Mouse (Mus musculus): ENCODE data around the gene BC025920. TPM values are rescaled to one million over a fixed set of nuclear protein-coding genes. Genes with fewer than 3 reads are reported as not detected.
A peak's percentile ranks its signal among the peaks of the same experiment; 100 is the strongest.

BC025920 gene
- polyA plus RNA-seq, 1 experiment from 2014 or later, result 1.6 TPM

DNA sequence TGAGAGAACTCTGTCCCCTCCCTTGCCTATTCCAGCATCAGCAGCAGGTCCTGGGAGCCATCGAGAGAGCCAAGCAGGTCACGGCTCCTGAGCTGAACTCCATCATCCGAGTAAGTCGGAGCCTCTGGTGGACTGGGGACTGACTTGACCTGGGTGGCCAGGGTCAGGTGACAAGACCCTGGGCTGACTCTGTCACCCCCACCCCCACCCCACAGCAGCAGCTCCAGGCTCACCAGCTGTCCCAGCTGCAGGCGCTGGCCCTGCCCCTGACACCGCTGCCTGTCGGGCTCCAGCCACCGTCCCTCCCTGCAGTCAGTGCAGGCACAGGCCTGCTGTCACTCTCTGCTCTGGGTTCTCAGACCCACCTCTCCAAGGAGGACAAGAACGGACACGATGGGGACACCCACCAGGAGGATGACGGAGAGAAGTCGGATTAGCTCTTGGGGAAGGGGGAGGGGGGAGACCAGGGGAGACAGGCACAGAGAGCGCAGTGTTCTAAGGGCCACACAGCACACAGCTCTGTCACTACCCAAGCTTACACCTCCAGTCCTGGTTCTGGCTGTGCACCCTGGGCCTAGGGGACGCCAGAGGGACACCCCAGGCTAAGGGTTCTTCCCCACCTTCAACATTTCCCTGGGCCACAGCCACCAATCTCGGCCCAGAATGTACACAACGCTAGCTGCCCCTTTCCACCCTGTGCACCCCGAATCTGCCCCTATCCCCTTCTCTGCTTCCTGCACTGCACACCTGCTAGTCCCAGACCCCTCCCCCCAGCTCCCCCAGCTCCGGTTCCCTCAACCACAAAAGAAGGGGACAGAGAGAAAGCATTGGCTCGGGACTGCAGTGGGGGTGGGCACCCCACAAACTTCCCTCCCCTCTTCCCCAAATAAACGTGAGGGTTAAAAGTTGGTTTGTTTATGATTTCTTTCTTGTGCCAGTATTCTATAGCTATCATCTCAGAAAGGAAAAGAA lies 40.5 kb upstream of the BC025920 start:
- H3K9ac ChIP-seq, result no peak overlapping the region
- H3K4me3 ChIP-seq, result no peak overlapping the region
- H3K36me3 ChIP-seq, result peaks cover 38% of the 10 kb centered on the region
- H3K4me2 ChIP-seq (replicated peaks), result no peak overlapping the region; the same call in 1 of the 2 replicates
- no peaks in the 10 kb centered on the region for H3K27me3 ChIP-seq
- H3K4me1 ChIP-seq, result peaks cover 83% of the 10 kb centered on the region
- no peak for ATAC-seq (ENCODE audit: insufficient number of reproducible peaks, insufficient read depth, low FRiP score, low TSS enrichment)
- H3K27ac ChIP-seq, result no peak overlapping the region
- 28% methylated on average over 20 of the region's 20 CpGs for WGBS
- H3K9me3 ChIP-seq, result no peaks in the 10 kb centered on the region

DNA sequence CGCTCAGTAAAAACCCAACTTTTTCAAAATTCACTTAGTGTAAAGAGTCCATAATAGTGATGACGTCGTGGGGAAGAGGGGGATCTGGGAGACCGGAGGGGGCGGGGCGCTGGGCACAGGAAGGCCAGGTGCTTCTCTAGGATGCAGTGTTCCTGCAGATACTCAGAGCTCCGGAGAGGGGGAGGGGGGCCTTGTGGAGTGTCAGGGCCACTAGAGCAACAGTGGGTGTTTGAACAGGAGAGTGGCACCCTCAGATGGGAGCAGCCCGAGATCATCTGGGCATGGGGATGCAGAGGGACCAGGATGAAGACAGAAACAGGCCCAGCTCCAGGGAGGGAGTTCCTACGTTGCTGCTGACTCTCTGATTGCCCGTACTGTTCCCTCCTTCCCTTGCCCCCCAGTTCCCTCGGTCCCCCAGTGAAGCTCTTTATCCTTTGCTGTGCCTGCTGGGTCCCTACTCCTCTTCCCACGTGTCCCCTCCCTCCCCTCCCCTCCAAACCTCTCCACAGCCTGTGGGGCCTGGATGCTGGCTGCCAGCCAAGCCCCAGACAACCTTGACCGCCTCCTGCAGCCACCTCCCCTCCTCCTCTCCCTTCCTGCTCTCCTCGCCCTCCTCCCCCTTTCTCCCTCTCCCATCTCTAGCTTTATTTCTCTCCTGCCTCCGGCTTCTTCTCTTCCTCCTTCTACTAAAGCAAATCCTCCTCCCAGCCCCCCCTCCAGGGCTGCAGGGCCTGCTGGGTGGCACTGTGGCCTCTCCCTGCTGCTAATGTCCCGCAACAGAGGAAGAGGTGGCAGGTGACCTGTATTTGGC lies 37.5 kb upstream of the BC025920 start:
- Histone ChIP-seq H3K27me3 (0 out of 2 replicates have a peak, but pooled peaks cover 3% of the 10 kb centered on the region), H3K4me3 (no peak overlapping the region), H3K36me3 (peaks cover 31% of the 10 kb centered on the region), H3K9ac (0 out of 2 replicates have a peak overlapping the region, but pooled peaks have one; percentile 8), H3K4me1 (peaks cover 75% of the 10 kb centered on the region), H3K9me3 (no peaks in the 10 kb centered on the region), H3K27ac (peak overlapping the region; percentile 93), H3K4me2 (replicated peaks) (peak overlapping the region; percentile 40)
- 0 out of 2 replicates have a peak, but pooled peaks have one; percentile 0 for ATAC-seq (ENCODE audit: insufficient number of reproducible peaks, insufficient read depth, low FRiP score, low TSS enrichment)
- WGBS, result 8% methylated on average over 15 of the region's 16 CpGs

DNA sequence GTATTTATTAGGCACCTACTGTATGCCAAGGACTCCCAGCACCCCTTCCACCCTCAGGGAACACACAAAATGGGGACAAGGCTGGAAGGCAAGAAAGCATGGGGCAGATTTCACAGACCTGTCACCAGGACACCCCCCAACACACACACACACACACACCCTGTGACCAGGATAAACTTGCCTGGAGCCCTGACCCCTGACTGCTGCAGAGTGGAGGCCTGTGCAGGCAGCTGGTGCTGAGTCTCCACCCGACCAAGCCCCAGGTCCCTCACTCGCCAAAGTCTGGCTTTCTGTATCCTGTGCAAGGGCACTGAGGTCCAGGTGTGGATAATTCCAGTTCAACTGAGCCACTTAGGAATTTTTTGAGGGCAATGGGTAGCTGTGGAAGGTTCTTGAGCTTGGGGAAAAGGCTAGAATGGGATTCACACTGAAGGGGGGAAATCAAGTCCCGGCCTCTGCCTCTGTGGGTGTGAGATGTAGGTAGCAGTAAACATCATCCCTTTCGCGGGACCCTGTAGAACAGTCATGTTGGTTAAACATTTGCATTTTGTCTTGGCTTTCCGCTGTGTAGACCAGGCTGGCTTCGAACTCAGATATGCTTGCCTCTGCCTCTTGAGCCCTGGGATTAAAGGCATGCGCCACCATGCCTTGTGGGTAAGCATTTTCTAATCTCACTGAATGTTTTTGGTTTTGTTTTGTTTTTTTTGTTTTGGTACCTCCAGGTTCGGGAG lies 36.4 kb upstream of the BC025920 start:
- peak overlapping the region; percentile 93 for H3K27ac ChIP-seq
- ATAC-seq (ENCODE audit: insufficient number of reproducible peaks, insufficient read depth, low FRiP score, low TSS enrichment), result no peak
- H3K27me3 ChIP-seq, result peaks cover 13% of the 10 kb centered on the region; the same call in 1 of the 2 replicates
- H3K9me3 ChIP-seq, result no peaks in the 10 kb centered on the region
- 0 out of 2 replicates have a peak overlapping the region, but pooled peaks have one; percentile 52 for H3K4me2 ChIP-seq (replicated peaks)
- peaks cover 74% of the 10 kb centered on the region for H3K4me1 ChIP-seq
- 33% methylated on average over 9 of the region's 9 CpGs for WGBS
- H3K9ac ChIP-seq, result no peak overlapping the region
- H3K4me3 ChIP-seq, result no peak overlapping the region
- peaks cover 25% of the 10 kb centered on the region for H3K36me3 ChIP-seq

DNA sequence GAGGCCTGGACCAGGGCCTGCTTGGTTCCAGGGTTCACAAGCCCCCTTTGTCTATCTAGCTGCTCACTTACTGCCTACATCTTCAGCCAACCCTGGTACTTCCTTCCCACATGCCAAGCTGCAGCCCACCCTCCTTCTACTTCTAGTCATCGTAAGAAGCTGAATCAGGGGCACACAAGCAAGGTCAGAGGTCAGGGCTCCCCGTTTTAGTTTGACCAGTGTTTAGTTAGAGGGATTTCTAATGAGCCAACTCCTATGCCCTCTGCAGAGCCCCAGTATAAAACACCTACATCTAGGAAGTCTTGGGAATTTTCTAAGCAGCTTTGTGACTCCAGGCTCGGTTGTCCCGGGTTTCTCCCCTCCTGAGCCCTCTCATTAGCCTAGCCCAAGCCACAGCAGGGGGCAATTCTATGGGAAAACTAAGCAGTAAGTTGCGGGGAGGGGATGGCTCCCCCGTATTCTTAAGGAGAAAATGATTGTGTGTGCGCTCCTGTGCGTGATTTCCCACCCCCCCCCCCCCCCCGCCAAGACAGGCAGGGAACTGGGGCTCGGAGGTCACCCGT lies 35.8 kb upstream of the BC025920 start:
- H3K4me2 ChIP-seq (replicated peaks), result peak overlapping the region; percentile 52
- peaks cover 71% of the 10 kb centered on the region for H3K4me1 ChIP-seq
- H3K4me3 ChIP-seq, result 0 out of 2 replicates have a peak overlapping the region, but pooled peaks have one; percentile 1
- WGBS, result under 1% methylated on average over 10 of the region's 11 CpGs
- peaks cover 19% of the 10 kb centered on the region for H3K36me3 ChIP-seq
- H3K9ac ChIP-seq, result no peak overlapping the region
- peaks cover 13% of the 10 kb centered on the region; the same call in 1 of the 2 replicates for H3K27me3 ChIP-seq
- H3K27ac ChIP-seq, result peak overlapping the region; percentile 93
- no peak for ATAC-seq (ENCODE audit: insufficient number of reproducible peaks, insufficient read depth, low FRiP score, low TSS enrichment)
- H3K9me3 ChIP-seq, result no peaks in the 10 kb centered on the region

DNA sequence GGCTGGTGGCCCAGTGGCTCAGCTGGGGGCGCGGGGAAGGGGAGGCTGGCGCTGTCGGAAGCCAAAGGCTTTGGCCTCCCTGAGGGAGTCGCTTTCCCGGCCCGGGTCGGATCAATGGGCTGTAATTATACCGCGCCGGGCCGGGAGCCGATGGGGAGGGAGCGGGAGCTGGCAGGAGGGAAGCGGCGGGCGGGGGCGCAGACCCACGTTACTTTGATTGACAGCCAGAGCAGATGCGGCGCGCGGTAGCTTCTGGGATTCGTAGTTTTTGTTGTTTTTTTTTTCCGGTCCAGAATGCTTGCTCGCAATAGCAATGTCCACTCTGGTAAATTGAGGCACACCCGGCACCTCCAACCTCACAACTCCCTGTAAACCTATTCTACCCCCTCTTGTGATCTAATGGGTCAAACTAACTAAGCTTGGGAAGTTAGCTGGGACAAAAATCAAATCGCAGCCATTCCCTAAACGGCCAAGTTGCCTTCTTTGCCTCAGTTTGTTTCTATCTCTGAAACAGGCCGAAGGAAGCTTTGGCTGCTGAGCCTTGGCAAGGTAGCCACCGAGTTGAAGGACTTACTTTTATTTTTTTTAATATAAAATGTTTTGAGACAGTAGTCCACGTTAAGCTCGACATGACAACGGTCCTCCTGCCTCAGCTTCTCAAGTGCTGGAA lies 35.1 kb upstream of the BC025920 start:
- Histone ChIP-seq H3K9ac (no peak overlapping the region), H3K9me3 (no peaks in the 10 kb centered on the region), H3K36me3 (peaks cover 13% of the 10 kb centered on the region), H3K27me3 (peaks cover 13% of the 10 kb centered on the region; the same call in 1 of the 2 replicates), H3K27ac (peak overlapping the region; percentile 93), H3K4me1 (peaks cover 73% of the 10 kb centered on the region), H3K4me3 (peak overlapping the region; percentile 28), H3K4me2 (replicated peaks) (peak overlapping the region; percentile 52)
- ATAC-seq (ENCODE audit: insufficient number of reproducible peaks, insufficient read depth, low FRiP score, low TSS enrichment), result peak; percentile 67
- under 1% methylated on average over 34 of the region's 34 CpGs for WGBS

DNA sequence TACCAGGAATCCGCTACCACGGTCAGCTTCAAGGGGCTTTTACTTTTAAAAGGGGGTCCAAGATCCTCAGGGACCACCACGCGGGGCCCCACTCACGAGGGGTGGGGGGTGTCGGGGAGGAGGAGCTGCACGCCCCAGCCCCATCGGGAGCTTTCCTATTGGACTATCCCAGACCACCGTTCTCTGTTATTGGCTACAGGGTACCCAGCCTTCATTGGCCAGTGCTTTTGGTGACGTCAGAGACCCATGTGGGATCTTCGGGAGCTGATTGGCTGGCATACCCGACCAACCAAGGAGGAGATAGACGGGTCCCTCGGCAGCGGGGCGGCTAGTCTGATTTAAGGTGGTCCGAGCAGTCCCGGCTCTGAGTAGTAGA lies 34.6 kb upstream of the BC025920 start:
- Histone ChIP-seq H3K9ac (no peak overlapping the region), H3K27ac (peak overlapping the region; percentile 93), H3K27me3 (peaks cover 17% of the 10 kb centered on the region; the same call in 1 of the 2 replicates), H3K4me1 (peaks cover 77% of the 10 kb centered on the region), H3K36me3 (peaks cover 8% of the 10 kb centered on the region), H3K4me3 (peak overlapping the region; percentile 28), H3K9me3 (no peaks in the 10 kb centered on the region), H3K4me2 (replicated peaks) (peak overlapping the region; percentile 52)
- 1% methylated on average over 18 of the region's 18 CpGs for WGBS
- peak; percentile 89 for ATAC-seq (ENCODE audit: insufficient number of reproducible peaks, insufficient read depth, low FRiP score, low TSS enrichment)

DNA sequence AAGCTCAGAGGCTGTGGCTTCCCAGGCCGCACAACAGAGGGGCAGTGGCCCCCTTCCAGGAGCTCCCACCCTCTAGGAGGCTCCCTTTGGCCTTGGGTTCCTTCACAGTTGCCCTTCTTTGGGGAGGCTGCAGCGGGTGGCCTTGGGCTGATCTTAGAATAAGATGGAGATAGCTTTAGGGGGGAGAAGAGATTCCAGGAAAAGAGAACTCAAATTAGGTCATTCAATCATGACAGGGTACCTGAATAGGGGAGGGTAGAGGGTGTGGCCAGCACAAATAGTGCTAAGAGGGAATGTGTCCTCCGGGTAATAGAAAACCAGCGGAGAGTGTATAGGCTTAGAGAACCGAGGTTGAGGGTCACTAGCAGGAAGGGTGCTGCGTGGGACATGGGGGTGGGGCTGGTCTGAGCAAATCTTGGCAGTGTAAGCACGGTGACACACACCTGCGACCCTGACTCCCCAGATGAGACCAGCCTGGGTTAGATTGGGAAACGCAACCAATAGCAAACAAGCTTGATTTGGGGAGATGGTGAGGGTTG lies 33.9 kb upstream of the BC025920 start:
- WGBS, result 5% methylated on average over 9 of the region's 9 CpGs
- Histone ChIP-seq H3K4me1 (peaks cover 80% of the 10 kb centered on the region), H3K4me3 (peak overlapping the region; percentile 28), H3K36me3 (0 out of 2 replicates have a peak, but pooled peaks cover under 1% of the 10 kb centered on the region), H3K9ac (0 out of 2 replicates have a peak overlapping the region, but pooled peaks have one; percentile 7), H3K27me3 (peaks cover 24% of the 10 kb centered on the region; the same call in 1 of the 2 replicates), H3K4me2 (replicated peaks) (peak overlapping the region; percentile 52), H3K27ac (peak overlapping the region; percentile 93), H3K9me3 (no peaks in the 10 kb centered on the region)
- no peak for ATAC-seq (ENCODE audit: insufficient number of reproducible peaks, insufficient read depth, low FRiP score, low TSS enrichment)

DNA sequence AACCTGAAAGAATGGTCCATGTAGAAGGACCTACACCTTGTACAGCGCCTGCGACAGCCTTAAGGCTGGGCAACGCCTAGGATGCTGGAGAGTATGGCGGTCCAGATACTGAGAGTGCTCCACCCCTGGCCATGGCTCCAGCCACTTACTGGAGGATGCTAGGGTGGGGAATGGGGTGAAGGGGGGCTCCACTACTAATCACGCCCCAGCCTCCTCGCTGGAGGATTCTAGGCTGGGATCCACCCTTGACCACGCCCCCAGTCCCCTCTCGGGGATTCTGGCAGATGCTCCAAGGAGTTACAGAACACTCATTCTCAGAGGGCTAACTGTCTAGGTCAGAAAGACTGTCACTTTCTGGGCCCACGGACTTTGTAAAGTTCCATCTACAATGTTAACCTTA lies 33.1 kb upstream of the BC025920 start:
- WGBS, result 7% methylated on average over 9 of the region's 9 CpGs
- Histone ChIP-seq H3K4me2 (replicated peaks) (peak overlapping the region; percentile 52; the same call in 1 of the 2 replicates), H3K27ac (peak overlapping the region; percentile 93), H3K9me3 (no peaks in the 10 kb centered on the region), H3K36me3 (0 out of 2 replicates have a peak, but pooled peaks cover 7% of the 10 kb centered on the region), H3K4me3 (no peak overlapping the region), H3K9ac (no peak overlapping the region), H3K27me3 (peaks cover 24% of the 10 kb centered on the region; the same call in 1 of the 2 replicates), H3K4me1 (peaks cover 72% of the 10 kb centered on the region)
- no peak for ATAC-seq (ENCODE audit: insufficient number of reproducible peaks, insufficient read depth, low FRiP score, low TSS enrichment)

DNA sequence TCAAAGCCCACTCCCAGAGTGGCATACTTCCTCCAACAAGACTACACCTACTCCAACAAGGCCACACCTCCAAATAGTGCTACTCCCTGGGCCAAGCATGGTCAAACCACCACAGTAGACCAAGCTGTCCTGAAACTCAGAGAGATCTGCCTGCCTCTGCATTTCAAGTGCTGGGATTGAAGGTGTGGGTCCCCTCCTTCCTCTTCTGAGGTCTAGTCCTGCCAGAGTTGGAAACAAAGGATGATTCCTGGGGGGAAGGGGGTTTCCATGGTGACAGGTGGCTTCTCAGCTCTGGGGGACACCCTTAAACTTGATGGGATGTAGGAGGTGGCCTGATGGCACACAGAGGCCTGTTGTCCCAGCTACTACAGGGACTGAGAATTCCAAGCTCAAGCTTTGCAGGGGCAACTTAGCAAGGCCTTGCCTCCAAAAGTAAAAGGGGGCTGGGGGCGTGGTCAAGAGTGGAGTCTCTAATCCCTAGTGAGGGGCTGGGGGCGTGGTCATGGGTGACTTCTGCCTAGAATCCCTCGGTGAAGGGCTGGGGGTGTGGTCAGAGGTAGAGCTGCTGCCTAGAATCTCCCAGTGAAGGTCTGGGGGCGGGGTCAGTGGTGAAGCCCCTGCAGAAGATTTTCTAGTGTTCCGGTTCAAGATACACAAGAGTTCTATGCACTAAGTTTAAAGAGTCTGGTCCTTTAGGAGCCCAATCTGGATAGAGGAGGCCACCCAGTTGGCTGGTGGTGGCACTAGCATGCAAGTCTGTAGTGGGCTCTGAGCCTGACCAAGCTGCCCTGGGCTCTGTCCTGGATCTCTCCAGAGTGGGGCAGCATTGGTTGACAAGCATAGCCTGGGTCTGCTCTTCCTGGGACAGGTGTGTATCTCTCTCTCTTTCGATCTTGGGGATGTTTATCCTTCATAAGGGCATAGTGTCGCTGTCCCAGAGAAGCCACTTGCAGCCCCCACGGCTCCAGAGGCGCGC lies 31.7 kb upstream of the BC025920 start, which contains the start of gene Tle2:
TSS of gene Tle2 (plus strand) at position 481 of the 976 bp plus-strand sequence.
- 16% methylated on average over 10 of the region's 10 CpGs for WGBS
- H3K9ac ChIP-seq, result peak within 1 kb of the TSS; percentile 69
- peak within 1 kb of the TSS; percentile 67 for H3K4me2 ChIP-seq (replicated peaks)
- no peak for ATAC-seq (ENCODE audit: insufficient number of reproducible peaks, insufficient read depth, low FRiP score, low TSS enrichment)
- H3K9me3 ChIP-seq, result no peaks in the 10 kb centered on the region
- peak within 1 kb of the TSS; percentile 62 for H3K4me3 ChIP-seq
- H3K27me3 ChIP-seq, result peaks cover 26% of the 10 kb centered on the region; the same call in 1 of the 2 replicates
- H3K27ac ChIP-seq, result peak within 1 kb of the TSS; percentile 80
- peaks cover 58% of the 10 kb centered on the region for H3K4me1 ChIP-seq
- H3K36me3 ChIP-seq, result 0 out of 2 replicates have a peak, but pooled peaks cover 7% of the 10 kb centered on the region

All from embryonic facial prominence, embryonic 12.5 days (tissue).